Mouse (Mus musculus): ENCODE measurements around the gene App.

- no peak for TF ChIP-seq POLR2A (IDR thresholded peaks at IDR 0.05; ENCODE audit: extremely low read depth, insufficient read depth, low read length)
- TF ChIP-seq CTCF (IDR thresholded peaks at IDR 0.05; ENCODE audit: low read depth, low read length) = no peak
Observed at GRCm38 (mm10) chr16:85058138-85058537, 115.4 kb downstream of the App start.

All from liver, adult 2 months (tissue).